Mouse (Mus musculus): ENCODE measurements around the gene Bcl2l1. TPM values are rescaled to one million over a fixed set of nuclear protein-coding genes. Genes with fewer than 3 reads are reported as not detected.

The Bcl2l1 gene
- 97.4 and 124 TPM in 2 replicates for polyA plus RNA-seq (2011; ENCODE audit: insufficient read depth, insufficient read length, low replicate concordance, missing spikeins)

DNA sequence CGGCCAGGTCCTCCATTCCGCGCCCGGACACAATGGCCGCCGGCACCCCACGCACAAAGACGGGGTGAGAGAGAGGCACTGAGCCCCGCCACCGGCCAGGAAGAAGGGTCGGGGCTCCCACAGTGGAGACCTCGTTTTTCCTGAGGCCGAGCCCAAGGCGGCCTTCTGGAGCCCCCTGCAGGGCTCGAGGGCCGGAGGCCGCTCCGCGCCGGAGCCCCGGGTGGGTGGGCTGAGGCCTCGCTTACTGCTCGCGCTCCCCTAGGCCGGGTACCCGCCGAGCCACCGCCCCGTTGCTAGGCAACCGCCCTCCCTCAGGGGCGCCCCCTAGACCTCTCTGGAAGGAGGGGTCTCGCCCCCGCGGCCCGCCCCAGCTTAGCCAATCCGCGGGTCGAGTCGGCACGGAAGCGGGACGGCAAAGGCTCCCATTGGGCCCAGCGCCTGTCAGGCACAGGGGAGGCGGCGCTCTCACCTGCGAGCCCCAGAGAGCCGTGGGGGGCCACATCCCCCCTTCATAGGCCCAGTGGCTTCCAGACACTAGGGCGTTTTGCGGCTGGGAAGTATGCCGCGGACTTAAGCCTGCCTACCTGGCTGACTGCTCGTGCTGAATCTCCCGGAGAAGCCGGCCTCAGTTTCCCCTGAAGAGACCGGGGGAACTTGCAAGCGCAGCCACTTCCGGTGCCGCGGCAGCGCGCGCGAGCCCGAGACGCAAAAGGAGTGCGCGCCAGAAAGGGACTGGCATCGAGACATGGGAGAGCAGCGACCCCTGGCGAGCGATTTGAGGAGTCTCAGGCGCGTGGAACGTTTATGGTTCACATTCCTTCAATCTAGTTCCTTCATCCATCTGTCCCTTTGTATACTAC, at the start of gene Bcl2l1:
Bcl2l1 (minus strand) TSS at position 710 of the 860 bp plus-strand sequence.
- 1% methylated on average over 74 of the region's 74 CpGs for WGBS
- peaks cover 2% of the 10 kb centered on the region; the same call in 1 of the 2 replicates for H3K4me1 ChIP-seq (ENCODE audit: control insufficient read depth, insufficient read depth, low read length)
- peak; percentile 50; the same call in 1 of the 2 replicates for TF ChIP-seq POLR2A (IDR thresholded peaks at IDR 0.05; ENCODE audit: borderline replicate concordance, control insufficient read depth, low read depth, low read length)
- TF ChIP-seq CTCF (IDR thresholded peaks at IDR 0.05; ENCODE audit: control insufficient read depth, insufficient read depth, low read length), result peak; percentile 99
- peak within 1 kb of the TSS; percentile 99 for H3K4me3 ChIP-seq (replicated peaks; ENCODE audit: control insufficient read depth, low read depth, low read length)
- H3K27ac ChIP-seq (ENCODE audit: control insufficient read depth, insufficient read depth, low read depth, low read length, poor library complexity), result peak within 1 kb of the TSS; percentile 96

DNA sequence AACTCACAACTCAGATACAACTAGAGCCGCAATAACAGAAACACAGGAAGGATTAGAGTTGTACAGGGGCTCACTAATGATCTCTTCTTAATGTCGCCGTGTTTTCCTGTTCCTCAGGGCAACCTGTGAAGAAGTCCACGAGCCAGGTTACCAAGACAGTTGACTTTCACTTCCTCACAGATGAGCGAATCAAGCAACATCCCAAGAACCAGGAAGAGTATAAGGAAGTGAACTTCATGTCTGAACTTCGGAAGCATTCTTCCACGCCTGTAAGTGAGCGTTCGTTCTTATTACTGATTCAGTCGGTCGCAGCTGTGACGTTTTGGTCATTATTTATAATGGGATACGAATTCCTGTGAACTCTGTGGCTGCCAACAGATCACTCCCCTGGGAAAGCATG, 49.4 kb upstream of the Bcl2l1 start:
- no peak overlapping the region for H3K4me3 ChIP-seq (replicated peaks; ENCODE audit: control insufficient read depth, low read depth, low read length)
- no peak for TF ChIP-seq POLR2A (IDR thresholded peaks at IDR 0.05; ENCODE audit: borderline replicate concordance, control insufficient read depth, low read depth, low read length)
- no peak for TF ChIP-seq CTCF (IDR thresholded peaks at IDR 0.05; ENCODE audit: control insufficient read depth, insufficient read depth, low read length)
- no peak overlapping the region for H3K27ac ChIP-seq (ENCODE audit: control insufficient read depth, insufficient read depth, low read depth, low read length, poor library complexity)
- 81% methylated on average over 13 of the region's 13 CpGs for WGBS
- H3K4me1 ChIP-seq (ENCODE audit: control insufficient read depth, insufficient read depth, low read length), result no peaks in the 10 kb centered on the region

DNA sequence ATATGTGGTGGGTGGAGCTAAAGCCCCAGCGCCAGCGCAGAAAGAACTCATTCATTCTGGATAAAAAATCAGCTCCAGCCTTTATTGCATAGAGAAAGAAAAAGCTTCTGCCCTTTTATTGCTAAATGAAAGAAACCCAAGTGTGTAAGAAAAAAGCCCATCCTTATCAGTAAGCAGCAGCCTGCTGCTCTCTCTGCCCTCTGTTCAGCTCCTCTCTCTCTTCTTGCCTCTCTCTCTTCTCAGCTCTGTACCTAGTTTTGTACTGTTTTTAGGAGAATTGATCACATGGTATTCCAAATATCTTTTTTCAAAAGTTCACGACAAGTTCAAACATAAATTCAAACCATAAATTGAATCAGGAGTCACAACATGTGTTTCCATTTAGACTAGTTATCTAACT, 46.7 kb upstream of the Bcl2l1 start:
- Histone ChIP-seq H3K4me3 (replicated peaks; ENCODE audit: control insufficient read depth, low read depth, low read length) (no peak overlapping the region), H3K4me1 (ENCODE audit: control insufficient read depth, insufficient read depth, low read length) (no peaks in the 10 kb centered on the region), H3K27ac (ENCODE audit: control insufficient read depth, insufficient read depth, low read depth, low read length, poor library complexity) (no peak overlapping the region)
- WGBS, result 83% methylated on average over 3 of the region's 3 CpGs
- TF ChIP-seq POLR2A (IDR thresholded peaks at IDR 0.05; ENCODE audit: borderline replicate concordance, control insufficient read depth, low read depth, low read length) (no peak), CTCF (IDR thresholded peaks at IDR 0.05; ENCODE audit: control insufficient read depth, insufficient read depth, low read length) (no peak)

DNA sequence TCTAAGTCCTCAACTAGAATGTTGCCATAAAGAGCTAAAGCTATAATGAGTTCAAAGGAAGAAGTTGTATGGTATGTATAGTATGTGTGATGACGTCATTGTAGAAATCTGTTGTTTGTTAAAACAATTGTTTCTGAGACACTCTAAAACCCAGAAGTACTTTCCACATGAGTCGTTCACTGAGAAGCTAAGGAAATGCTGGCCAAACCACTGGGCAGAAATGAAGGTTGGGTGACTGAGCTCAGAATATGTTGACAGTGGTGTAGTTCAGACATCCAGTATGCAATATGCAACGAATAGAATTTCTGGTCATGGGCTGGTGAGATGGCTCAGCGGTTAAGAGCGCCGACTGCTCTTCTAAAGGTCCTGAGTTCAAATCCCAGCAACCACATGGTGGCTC, 31.8 kb upstream of the Bcl2l1 start:
- no peaks in the 10 kb centered on the region; the same call in 1 of the 2 replicates for H3K4me1 ChIP-seq (ENCODE audit: control insufficient read depth, insufficient read depth, low read length)
- WGBS, result 93% methylated on average over 6 of the region's 6 CpGs
- no peak overlapping the region for H3K27ac ChIP-seq (ENCODE audit: control insufficient read depth, insufficient read depth, low read depth, low read length, poor library complexity)
- H3K4me3 ChIP-seq (replicated peaks; ENCODE audit: control insufficient read depth, low read depth, low read length), result no peak overlapping the region
- no peak for TF ChIP-seq CTCF (IDR thresholded peaks at IDR 0.05; ENCODE audit: control insufficient read depth, insufficient read depth, low read length)
- TF ChIP-seq POLR2A (IDR thresholded peaks at IDR 0.05; ENCODE audit: borderline replicate concordance, control insufficient read depth, low read depth, low read length), result no peak

DNA sequence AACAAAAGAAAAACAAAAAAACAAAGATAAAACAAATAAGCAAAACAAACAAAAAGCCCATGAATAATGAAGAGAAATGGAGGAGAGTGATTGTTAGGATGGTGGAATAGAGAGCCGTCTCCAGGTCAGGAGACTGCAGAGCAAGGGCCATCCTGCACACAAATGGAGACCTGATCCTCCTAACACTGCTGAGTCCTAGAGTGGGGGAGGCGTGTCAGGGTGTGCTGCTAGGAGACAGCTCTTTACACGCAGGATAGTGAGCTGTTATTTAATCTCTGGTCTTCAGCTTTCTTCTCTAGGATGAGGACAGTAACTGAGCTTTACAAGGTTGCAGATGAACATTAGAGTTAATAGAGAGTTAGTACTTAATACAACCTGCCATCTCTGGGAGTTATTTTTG, 31.1 kb upstream of the Bcl2l1 start:
- H3K27ac ChIP-seq (ENCODE audit: control insufficient read depth, insufficient read depth, low read depth, low read length, poor library complexity), result no peak overlapping the region
- H3K4me1 ChIP-seq (ENCODE audit: control insufficient read depth, insufficient read depth, low read length), result no peaks in the 10 kb centered on the region; the same call in 1 of the 2 replicates
- H3K4me3 ChIP-seq (replicated peaks; ENCODE audit: control insufficient read depth, low read depth, low read length), result no peak overlapping the region
- TF ChIP-seq POLR2A (IDR thresholded peaks at IDR 0.05; ENCODE audit: borderline replicate concordance, control insufficient read depth, low read depth, low read length) (no peak), CTCF (IDR thresholded peaks at IDR 0.05; ENCODE audit: control insufficient read depth, insufficient read depth, low read length) (no peak)
- 81% methylated on average over 3 of the region's 3 CpGs for WGBS

DNA sequence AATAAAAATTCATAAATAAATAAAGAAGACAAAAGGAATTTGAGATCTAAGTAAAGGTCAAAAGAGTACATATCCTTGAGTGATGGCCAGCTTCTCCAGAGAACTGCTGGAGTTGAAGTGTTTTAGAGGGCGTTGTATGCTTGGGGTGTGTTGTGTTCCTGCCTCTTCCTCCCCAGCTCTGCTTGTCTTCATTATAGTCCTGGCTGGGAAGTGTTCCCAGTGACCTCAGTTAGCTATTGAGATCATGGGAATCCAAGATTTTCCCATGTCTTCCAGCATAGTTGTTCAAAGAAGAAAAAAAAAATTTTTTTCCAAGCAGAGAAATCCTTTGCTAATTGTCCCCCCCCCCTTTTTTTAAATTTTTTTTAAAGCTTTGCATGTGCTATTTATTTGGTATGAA, 30.4 kb upstream of the Bcl2l1 start:
- WGBS, result 93% methylated on average over 1 of the region's 1 CpGs
- Histone ChIP-seq H3K27ac (ENCODE audit: control insufficient read depth, insufficient read depth, low read depth, low read length, poor library complexity) (no peak overlapping the region), H3K4me1 (ENCODE audit: control insufficient read depth, insufficient read depth, low read length) (no peaks in the 10 kb centered on the region; the same call in 1 of the 2 replicates), H3K4me3 (replicated peaks; ENCODE audit: control insufficient read depth, low read depth, low read length) (no peak overlapping the region)
- TF ChIP-seq POLR2A (IDR thresholded peaks at IDR 0.05; ENCODE audit: borderline replicate concordance, control insufficient read depth, low read depth, low read length) (no peak), CTCF (IDR thresholded peaks at IDR 0.05; ENCODE audit: control insufficient read depth, insufficient read depth, low read length) (no peak)

DNA sequence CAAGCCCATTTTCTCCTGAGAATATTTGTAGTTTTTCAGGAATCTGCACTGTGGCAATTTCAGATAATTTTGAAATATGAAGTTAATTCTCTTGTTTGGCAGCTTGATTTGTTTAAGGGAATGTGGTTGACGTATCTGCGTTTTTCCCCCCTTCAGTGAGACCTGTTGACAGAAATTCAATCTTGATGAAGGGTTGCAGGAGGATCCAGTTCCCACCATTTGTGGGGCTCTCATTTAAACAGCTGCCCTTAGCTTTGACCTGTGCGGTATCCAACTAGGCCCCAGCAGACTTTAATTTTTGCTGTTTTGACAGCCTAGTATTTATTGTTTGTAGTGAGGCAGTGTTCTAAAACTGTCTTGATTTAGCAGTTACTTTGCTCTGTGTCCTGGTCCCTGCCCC, 28.0 kb upstream of the Bcl2l1 start:
- no peaks in the 10 kb centered on the region; the same call in 1 of the 2 replicates for H3K4me1 ChIP-seq (ENCODE audit: control insufficient read depth, insufficient read depth, low read length)
- TF ChIP-seq POLR2A (IDR thresholded peaks at IDR 0.05; ENCODE audit: borderline replicate concordance, control insufficient read depth, low read depth, low read length), result no peak
- no peak for TF ChIP-seq CTCF (IDR thresholded peaks at IDR 0.05; ENCODE audit: control insufficient read depth, insufficient read depth, low read length)
- no peak overlapping the region for H3K27ac ChIP-seq (ENCODE audit: control insufficient read depth, insufficient read depth, low read depth, low read length, poor library complexity)
- H3K4me3 ChIP-seq (replicated peaks; ENCODE audit: control insufficient read depth, low read depth, low read length), result no peak overlapping the region
- WGBS, result 96% methylated on average over 3 of the region's 3 CpGs

DNA sequence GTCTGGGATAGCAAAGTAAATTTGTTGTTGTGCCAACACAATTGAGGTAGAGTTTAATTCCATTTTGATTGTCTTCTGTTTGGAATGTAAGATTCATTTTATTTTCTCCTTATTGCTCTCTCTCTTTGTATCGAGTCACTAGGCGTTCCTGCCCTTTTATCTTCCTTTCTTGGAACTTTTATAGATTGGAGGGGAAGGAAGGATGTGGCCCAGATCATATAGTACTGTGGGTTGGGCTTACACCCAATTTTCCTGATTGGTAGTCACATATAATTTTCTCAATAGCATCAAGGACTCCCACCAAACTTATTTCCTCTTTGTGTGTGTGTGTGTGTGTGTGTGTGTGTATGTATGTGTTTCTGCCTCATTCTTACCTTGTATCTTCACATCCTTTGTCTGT, 16.9 kb upstream of the Bcl2l1 start:
- WGBS, result 0% methylated on average over 2 of the region's 2 CpGs
- Histone ChIP-seq H3K4me1 (ENCODE audit: control insufficient read depth, insufficient read depth, low read length) (no peaks in the 10 kb centered on the region; the same call in 1 of the 2 replicates), H3K27ac (ENCODE audit: control insufficient read depth, insufficient read depth, low read depth, low read length, poor library complexity) (peak overlapping the region; percentile 25; the same call in 1 of the 2 replicates), H3K4me3 (replicated peaks; ENCODE audit: control insufficient read depth, low read depth, low read length) (peak overlapping the region; percentile 82)
- TF ChIP-seq CTCF (IDR thresholded peaks at IDR 0.05; ENCODE audit: control insufficient read depth, insufficient read depth, low read length) (no peak), POLR2A (IDR thresholded peaks at IDR 0.05; ENCODE audit: borderline replicate concordance, control insufficient read depth, low read depth, low read length) (no peak)

All from bone marrow, adult 2 months (tissue).